Mouse (Mus musculus) gastrocnemius, adult 2 months (tissue): Measurements from ENCODE around the gene Ensa. TPM values are rescaled to one million over a fixed set of nuclear protein-coding genes. Genes with fewer than 3 reads are reported as not detected.
A peak's percentile ranks its signal among the peaks of the same experiment; 100 is the strongest.

ENCODE experiments used
- DNase-seq: peaks from one replicate; pipeline ENCODE4 v3.0.0; 2022
- H3K27ac ChIP-seq: fragments of 200-600 bp; 2 replicates; pipeline ENCODE4 v1.8.1; 2022; ENCODE audit warnings: mild to moderate bottlenecking
- H3K4me3 ChIP-seq: fragments of 200-600 bp; 2 replicates; pipeline ENCODE4 v1.8.1; 2022; ENCODE audit warnings: mild to moderate bottlenecking, moderate library complexity
- CTCF ChIP-seq: fragments of 200-600 bp; IDR thresholded peaks from 2 replicates; pipeline ENCODE4 v1.8.1; 2022; ENCODE audit warnings: antibody characterized with exemption, mild to moderate bottlenecking, moderate library complexity
- intact Hi-C: fragments of 180-260 bp; cut with DNase I; formaldehyde crosslinking; loops from one replicate; pipeline ENCODE4 v1.15.1; 2025
- total RNA-seq, 2 experiments: library from RNA; stranded (reverse); gene quantifications; 2 replicates each; pipeline ENCODE4 v1.2.3; 2021

Ensa gene
- total RNA-seq, 2 experiments from 2014 or later = 97.2 to 102 TPM

DNA sequence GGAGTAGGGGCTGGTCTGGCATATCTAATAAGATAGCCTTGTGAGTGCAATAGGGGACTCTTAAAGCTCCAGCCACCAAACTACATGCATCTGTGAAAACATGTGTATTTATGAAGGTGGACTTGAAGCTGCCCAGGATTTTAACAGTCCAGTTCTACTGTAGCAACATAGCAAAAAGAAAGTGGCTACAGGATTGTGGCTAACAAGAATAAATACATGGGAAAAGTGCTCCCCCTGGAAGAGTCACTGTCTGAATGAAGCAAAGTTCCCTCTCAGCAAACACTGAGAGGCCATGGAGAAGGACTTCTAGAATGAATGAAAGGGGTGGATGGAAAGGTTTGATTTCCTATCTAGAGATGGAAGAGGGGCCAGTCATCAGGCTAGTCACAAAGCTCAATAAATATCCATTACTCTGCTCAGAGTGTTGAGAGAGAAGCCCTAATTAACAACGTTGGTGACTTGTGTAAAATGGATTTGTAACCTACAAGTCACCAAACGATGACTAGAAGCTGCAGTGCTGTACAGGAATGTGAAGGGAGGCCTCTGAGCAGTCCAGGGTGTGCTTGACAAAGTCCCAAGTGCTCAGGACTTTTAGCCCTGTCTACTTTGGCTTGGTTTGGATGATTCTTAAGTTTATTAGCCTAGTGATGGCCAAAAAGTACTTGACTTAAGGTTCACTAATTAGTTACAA lies 36.1 kb downstream of the Ensa start:
- peak overlapping the region; percentile 100 for H3K27ac ChIP-seq
- peak overlapping the region; percentile 97 for H3K4me3 ChIP-seq
- TF ChIP-seq CTCF = no peak
- DNase-seq = no peak
- intact Hi-C loops = no loop called here

GRCm38 (mm10) chr3:95661945-95662715 lies 37.3 kb downstream of the Ensa start:
- peak; percentile 53 for DNase-seq
- Histone ChIP-seq H3K4me3 (peak overlapping the region; percentile 97), H3K27ac (peak overlapping the region; percentile 100)
- intact Hi-C loops = loop anchor here (1.0 kb wide), 1 partner anchor 13 kb away; no protein-coding TSS in a partner anchor
- TF ChIP-seq CTCF = no peak

- DNase-seq = no peak
- peak overlapping the region; percentile 97 for H3K4me3 ChIP-seq
- TF ChIP-seq CTCF = no peak
- intact Hi-C loops = loop anchor here (1.0 kb wide), 1 partner anchor 12 kb away; no protein-coding TSS in a partner anchor
- peak overlapping the region; percentile 100 for H3K27ac ChIP-seq
These were observed 38.1 kb downstream of the Ensa start for GRCm38 (mm10) chr3:95662724-95663449.

DNA sequence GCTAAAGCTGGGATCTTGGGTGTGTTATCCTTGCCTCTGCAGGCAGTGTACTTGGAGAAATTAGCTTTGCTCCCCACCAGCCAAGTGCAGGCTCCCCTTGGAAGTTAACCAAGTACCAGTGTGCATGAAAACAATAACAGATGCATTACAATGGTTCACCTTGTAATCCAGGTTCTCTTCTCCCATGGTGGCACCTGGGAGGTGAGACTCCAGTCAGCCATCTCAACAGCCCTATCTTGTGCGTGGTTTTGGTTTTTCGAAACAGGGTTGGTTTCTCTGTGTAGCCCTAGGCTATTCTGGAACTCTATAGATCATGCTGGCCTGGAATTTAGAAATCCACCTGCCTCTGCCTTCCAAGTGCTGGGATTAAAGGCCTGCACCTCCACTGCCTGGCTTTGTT lies 38.7 kb downstream of the Ensa start:
- peak overlapping the region; percentile 100 for H3K27ac ChIP-seq
- H3K4me3 ChIP-seq = peak overlapping the region; percentile 97
- DNase-seq = no peak
- no peak for TF ChIP-seq CTCF
- intact Hi-C loops = no loop called here

GRCm38 (mm10) chr3:95663969-95664608 lies 39.3 kb downstream of the Ensa start:
- no peak for TF ChIP-seq CTCF
- intact Hi-C loops = no loop called here
- peak overlapping the region; percentile 97 for H3K4me3 ChIP-seq
- peak overlapping the region; percentile 100 for H3K27ac ChIP-seq
- no peak for DNase-seq

DNA sequence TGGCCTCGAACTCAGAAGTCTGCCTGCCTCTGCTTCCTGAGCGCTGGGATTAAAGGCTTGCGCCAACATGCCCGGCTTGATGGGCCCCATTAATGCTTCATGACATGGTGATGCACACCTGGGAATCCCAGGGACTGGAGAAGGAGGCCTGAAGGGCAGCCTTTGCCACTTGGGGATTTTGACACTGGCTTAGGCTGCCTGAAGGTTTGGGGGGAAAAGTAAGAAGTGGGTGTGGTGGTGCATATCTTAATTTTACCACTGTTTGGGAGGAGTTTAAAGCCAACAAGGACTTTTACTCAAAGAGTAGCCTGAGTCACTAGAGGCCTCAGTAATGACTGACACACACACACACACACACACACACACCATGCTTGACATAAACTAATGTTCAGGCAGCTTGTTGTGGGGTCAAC lies 40.2 kb downstream of the Ensa start:
- TF ChIP-seq CTCF = no peak
- intact Hi-C loops = no loop called here
- DNase-seq = no peak
- H3K4me3 ChIP-seq = peak overlapping the region; percentile 29
- H3K27ac ChIP-seq = peak overlapping the region; percentile 100

DNA sequence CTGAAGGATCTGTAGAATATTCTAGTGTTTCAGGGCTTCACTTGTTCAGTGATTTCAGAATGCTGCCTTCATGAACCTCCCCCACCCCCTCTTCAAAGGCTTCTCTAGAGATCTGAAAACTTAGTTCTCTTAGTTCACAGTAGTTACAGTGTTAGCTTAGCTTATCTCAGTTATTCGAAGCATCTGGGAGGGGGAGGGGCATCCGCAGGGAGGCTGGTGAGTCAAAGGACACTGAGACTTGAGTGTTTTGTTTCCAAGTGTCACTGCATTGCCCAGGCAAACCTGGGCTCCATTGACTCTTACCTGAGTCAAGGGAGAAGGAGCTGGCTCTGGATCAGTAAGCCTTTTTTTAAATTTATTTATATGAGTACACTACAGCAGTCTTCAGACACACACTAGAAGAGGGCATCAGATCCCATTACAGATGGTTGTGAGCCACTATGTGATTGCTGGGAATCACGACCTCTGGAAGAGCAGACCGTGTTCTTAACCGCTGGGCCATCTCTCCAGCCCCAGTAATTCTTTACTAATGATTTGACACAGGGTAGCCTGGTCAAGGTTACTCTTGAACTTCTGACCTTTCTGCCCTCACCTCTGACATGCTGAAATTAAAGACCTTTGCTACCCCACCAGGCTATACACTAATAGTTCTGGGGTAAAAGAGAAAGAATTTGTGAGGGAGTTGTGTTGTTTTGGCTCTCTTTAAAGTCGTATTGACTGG lies 41.5 kb downstream of the Ensa start:
- H3K4me3 ChIP-seq = peak overlapping the region; percentile 21
- intact Hi-C loops = no loop called here
- no peak for TF ChIP-seq CTCF

DNA sequence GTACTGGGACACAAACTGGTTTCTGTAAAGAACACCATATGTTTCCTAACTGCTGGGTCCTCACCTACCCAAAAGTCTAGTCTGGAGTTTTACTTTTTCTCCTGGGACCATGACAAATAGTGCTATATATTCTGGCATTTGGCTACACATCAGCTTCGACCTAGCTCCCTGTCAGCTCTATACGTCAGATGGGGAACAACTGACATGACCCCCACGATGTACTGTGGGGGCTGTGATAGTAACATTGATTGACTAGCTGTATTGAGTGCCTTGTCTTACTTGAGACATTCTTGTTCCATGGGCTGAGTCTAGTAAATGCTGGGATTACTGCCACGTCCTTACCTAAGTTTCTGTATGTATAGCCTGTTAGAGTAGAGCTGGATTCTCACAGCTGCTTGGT lies 42.7 kb downstream of the Ensa start:
- Histone ChIP-seq H3K27ac (peak overlapping the region; percentile 100), H3K4me3 (peak overlapping the region; percentile 52)
- no peak for DNase-seq
- TF ChIP-seq CTCF = no peak
- intact Hi-C loops = no loop called here

More for the DNA sequence above, 41.5 kb downstream of the Ensa start:
- DNase-seq = peak; percentile 52
- peak overlapping the region; percentile 100 for H3K27ac ChIP-seq

GRCm38 (mm10) chr3:95668026-95668425 lies 43.2 kb downstream of the Ensa start:
- intact Hi-C loops = no loop called here

GRCm38 (mm10) chr3:95668589-95669308 lies 44.0 kb downstream of the Ensa start:
- Histone ChIP-seq H3K4me3 (peak overlapping the region; percentile 42), H3K27ac (peak overlapping the region; percentile 100)
- peak; percentile 41 for DNase-seq
- TF ChIP-seq CTCF = no peak
- intact Hi-C loops = no loop called here

More at GRCm38 (mm10) chr3:95668026-95668425, 43.2 kb downstream of the Ensa start:
- no peak for TF ChIP-seq CTCF
- DNase-seq = peak; percentile 78
- peak overlapping the region; percentile 100 for H3K27ac ChIP-seq
- peak overlapping the region; percentile 52 for H3K4me3 ChIP-seq

DNA sequence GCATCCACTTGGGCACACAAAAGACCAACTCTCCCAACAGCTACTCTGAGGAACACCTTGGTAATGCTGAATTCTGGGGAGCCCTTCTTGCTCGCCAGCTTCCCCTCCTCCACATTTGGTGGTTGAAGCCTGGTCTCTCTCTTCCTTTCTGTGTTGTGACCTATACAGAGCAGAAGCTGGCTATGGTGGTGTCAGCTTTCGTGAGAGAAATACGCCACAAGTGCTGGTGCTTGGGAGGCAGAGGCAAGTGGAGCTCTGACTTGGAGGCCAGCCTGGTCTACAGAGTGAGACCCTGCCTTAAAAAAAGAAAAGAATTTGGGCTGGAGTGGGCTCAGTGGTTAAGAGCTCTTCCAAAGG lies 44.5 kb downstream of the Ensa start:
- intact Hi-C loops = no loop called here
- H3K27ac ChIP-seq = peak overlapping the region; percentile 100
- no peak for TF ChIP-seq CTCF
- DNase-seq = no peak
- peak overlapping the region; percentile 11; the same call in 1 of the 2 replicates for H3K4me3 ChIP-seq
